Mouse (Mus musculus) hindbrain, embryonic 13.5 days (tissue): ENCODE results near the gene Tut4. TPM values are rescaled to one million over a fixed set of nuclear protein-coding genes. Genes with fewer than 3 reads are reported as not detected.

Source experiments
- ATAC-seq: fragments of 200-750 bp; cut with Nextera tagmentation; 2 replicates; pipeline ENCODE4 v1.8.0; 2017; ENCODE audit warnings: moderate TSS enrichment; ENCODE audit not compliant: low FRiP score
- H3K27ac ChIP-seq: fragments of 300-500 bp; sonication (generic); 2 replicates; pipeline ENCODE4 v1.5.1; 2015; ENCODE audit warnings: inconsistent platforms, mild to moderate bottlenecking, moderate library complexity
- H3K27me3 ChIP-seq: fragments of 300-500 bp; sonication (generic); 2 replicates; pipeline ENCODE4 v1.6.1; 2015; ENCODE audit warnings: mild to moderate bottlenecking, inconsistent platforms
- H3K36me3 ChIP-seq: fragments of 300-500 bp; sonication (generic); 2 replicates; pipeline ENCODE4 v1.6.1; 2015; ENCODE audit warnings: mild to moderate bottlenecking, inconsistent platforms
- H3K4me1 ChIP-seq: fragments of 300-500 bp; sonication (generic); replicated peaks from 2 replicates; pipeline ENCODE4 v1.6.1; 2015; ENCODE audit warnings: inconsistent platforms
- H3K4me2 ChIP-seq: fragments of 300-500 bp; sonication (generic); 2 replicates; pipeline ENCODE4 v1.6.1; 2015; ENCODE audit warnings: inconsistent platforms, mild to moderate bottlenecking, moderate library complexity
- H3K4me3 ChIP-seq: fragments of 300-500 bp; sonication (generic); 2 replicates; pipeline ENCODE4 v1.5.1; 2015; ENCODE audit warnings: mild to moderate bottlenecking, inconsistent platforms
- H3K9ac ChIP-seq: fragments of 300-500 bp; sonication (generic); 2 replicates; pipeline ENCODE4 v1.6.1; 2015; ENCODE audit warnings: mild to moderate bottlenecking, inconsistent platforms
- H3K9me3 ChIP-seq: fragments of 300-500 bp; sonication (generic); 2 replicates; pipeline ENCODE4 v1.6.1; 2016; ENCODE audit warnings: inconsistent platforms
- WGBS: fragments of 180-500 bp; shearing (Covaris S2); methylation state at CpG from one replicate; pipeline ENCODE4 v1.1.7; 2015; 5-methylcytosine and 5-hydroxymethylcytosine counted together
- polyA plus RNA-seq: library from polyadenylated mRNA; unstranded; fragments of >200 nt; fragmentation: Nextera tagmentation; extraction: Ambion mirVana; gene quantifications from 2 replicates; pipeline ENCODE4 v1.2.1, GENCODE M21; 2015

Tut4 gene
- polyA plus RNA-seq, 1 experiment from 2014 or later = 81.8 TPM

DNA sequence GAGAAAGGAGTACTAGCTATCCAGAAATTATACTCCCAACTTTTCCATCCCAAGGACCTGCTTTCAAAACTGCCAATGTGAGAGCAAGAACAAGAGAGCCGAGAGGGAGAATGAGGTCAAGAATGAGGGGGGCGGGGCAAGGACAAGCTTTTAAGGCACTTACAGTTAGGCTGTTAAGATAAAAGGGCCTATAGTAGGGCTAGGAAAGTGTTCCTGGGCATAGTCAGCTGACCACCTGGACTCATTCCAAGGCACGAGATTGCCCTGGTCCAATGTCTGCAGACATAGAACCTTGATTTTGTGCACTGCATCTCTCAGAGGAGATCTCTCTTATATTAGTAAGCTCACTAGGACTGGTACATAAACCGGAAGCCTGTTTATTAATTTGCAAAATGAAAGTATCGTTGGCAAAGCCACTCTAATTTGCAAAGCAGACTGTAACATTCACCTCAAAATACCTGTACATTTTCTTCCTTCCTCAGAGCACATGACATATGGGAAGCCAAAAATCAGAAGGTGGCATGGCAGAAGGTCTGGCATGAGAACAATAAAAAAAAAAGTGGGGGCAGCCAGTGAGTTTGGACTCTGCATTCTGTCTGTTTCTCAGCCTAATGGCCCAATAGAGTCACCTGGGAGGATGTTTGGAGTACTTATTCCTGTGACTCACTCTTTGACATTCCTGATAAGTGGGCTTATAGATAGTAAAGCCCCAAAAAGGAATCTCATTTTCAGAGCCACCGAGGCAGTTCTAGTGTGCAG is 21.0 kb upstream of the Tut4 start:
- Histone ChIP-seq H3K4me2 (no peak overlapping the region), H3K4me1 (peaks cover 4% of the 10 kb centered on the region), H3K9me3 (no peaks in the 10 kb centered on the region), H3K27ac (no peak overlapping the region), H3K9ac (no peak overlapping the region), H3K4me3 (no peak overlapping the region), H3K27me3 (no peaks in the 10 kb centered on the region), H3K36me3 (no peaks in the 10 kb centered on the region)
- no peak for ATAC-seq
- 75% methylated on average over 6 of the region's 6 CpGs for WGBS

DNA sequence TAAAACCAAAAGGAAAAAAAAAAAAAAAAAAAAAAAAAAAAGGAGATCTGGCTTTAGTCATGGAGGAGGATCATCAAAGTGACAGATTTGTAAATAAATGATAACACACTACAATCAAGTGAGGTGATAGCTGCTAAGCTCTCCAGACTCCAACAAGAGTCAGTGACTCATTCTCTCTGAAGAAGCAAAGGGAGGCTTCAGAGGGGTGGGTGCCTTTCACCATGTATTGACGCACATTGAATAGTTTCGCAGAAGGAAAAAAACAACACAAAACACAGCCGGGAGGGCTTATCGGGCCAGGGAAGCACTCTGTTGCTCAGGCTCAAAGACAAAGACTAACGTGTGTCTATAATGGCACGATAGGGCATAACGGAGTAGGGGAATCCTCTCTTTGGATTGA is 11.1 kb upstream of the Tut4 start:
- H3K27me3 ChIP-seq = no peaks in the 10 kb centered on the region
- no peak for ATAC-seq
- no peak overlapping the region for H3K4me2 ChIP-seq
- no peaks in the 10 kb centered on the region for H3K9me3 ChIP-seq
- H3K27ac ChIP-seq = no peak overlapping the region
- no peaks in the 10 kb centered on the region for H3K4me1 ChIP-seq
- H3K9ac ChIP-seq = no peak overlapping the region
- H3K4me3 ChIP-seq = no peak overlapping the region
- H3K36me3 ChIP-seq = no peaks in the 10 kb centered on the region
- 71% methylated on average over 7 of the region's 7 CpGs for WGBS

- H3K4me3 ChIP-seq = no peak overlapping the region
- WGBS = 89% methylated on average over 2 of the region's 2 CpGs
- H3K36me3 ChIP-seq = no peaks in the 10 kb centered on the region
- peaks cover 13% of the 10 kb centered on the region for H3K4me1 ChIP-seq
- H3K27ac ChIP-seq = no peak overlapping the region
- H3K4me2 ChIP-seq = no peak overlapping the region
- no peak for ATAC-seq
- H3K9me3 ChIP-seq = no peaks in the 10 kb centered on the region
- no peak overlapping the region for H3K9ac ChIP-seq
- H3K27me3 ChIP-seq = no peaks in the 10 kb centered on the region
These were observed 3.2 kb upstream of the Tut4 start for GRCm38 (mm10) chr4:108456028-108456427.

GRCm38 (mm10) chr4:108458201-108458741 is 955 bp upstream of the Tut4 start:
- peaks cover 17% of the 10 kb centered on the region for H3K4me1 ChIP-seq
- 38% methylated on average over 5 of the region's 5 CpGs for WGBS
- no peak for ATAC-seq
- peak overlapping the region; percentile 69 for H3K4me2 ChIP-seq
- peak overlapping the region; percentile 100 for H3K27ac ChIP-seq
- H3K36me3 ChIP-seq = no peaks in the 10 kb centered on the region
- H3K9me3 ChIP-seq = no peaks in the 10 kb centered on the region
- no peaks in the 10 kb centered on the region for H3K27me3 ChIP-seq
- H3K9ac ChIP-seq = peak overlapping the region; percentile 97
- H3K4me3 ChIP-seq = peak overlapping the region; percentile 92

DNA sequence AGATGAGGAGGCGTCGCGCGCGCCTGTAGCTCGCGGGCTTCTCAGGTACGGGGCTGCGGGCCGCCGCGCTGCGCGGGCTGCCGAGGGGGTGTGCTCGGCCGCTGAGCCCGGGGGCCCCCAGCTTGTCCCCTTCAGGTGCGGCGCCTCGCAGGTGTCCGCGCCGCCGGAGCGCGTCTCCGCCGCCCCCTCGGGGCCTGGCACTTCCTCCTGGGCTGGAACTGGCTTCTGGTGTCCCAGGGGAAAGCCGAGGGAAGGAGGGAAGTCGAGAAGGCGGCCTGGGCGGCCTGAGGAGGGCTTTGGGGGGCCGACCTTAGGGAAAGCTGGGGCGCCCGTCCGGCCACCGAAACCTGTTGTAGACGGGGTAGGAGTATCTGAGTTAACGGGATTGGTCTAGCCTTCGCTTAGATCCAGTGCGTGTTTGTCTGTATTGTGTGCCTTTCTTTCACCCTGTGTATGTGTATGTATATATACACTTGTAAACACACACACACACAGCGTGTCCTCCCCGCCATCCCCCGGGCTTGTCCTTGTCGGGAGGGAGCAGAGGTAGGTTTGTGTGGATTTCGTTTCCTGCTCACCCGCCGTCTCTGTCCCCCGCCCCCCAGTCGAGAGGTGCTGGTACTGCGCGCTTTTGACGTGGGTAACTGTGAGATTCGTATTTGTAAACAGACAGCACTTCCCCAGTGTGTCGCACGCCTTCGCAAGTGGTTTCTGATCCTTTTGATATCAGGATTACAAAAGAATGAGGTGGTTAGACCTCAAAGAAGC is 1.1 kb downstream of the Tut4 start:
- H3K9me3 ChIP-seq = no peaks in the 10 kb centered on the region
- ATAC-seq = peak; percentile 49
- H3K27ac ChIP-seq = peak overlapping the region; percentile 100
- peak overlapping the region; percentile 58 for H3K4me2 ChIP-seq
- peak overlapping the region; percentile 92 for H3K4me3 ChIP-seq
- peak overlapping the region; percentile 97 for H3K9ac ChIP-seq
- WGBS = under 1% methylated on average over 44 of the region's 59 CpGs
- peaks cover 19% of the 10 kb centered on the region for H3K4me1 ChIP-seq
- H3K36me3 ChIP-seq = no peaks in the 10 kb centered on the region
- H3K27me3 ChIP-seq = no peaks in the 10 kb centered on the region

DNA sequence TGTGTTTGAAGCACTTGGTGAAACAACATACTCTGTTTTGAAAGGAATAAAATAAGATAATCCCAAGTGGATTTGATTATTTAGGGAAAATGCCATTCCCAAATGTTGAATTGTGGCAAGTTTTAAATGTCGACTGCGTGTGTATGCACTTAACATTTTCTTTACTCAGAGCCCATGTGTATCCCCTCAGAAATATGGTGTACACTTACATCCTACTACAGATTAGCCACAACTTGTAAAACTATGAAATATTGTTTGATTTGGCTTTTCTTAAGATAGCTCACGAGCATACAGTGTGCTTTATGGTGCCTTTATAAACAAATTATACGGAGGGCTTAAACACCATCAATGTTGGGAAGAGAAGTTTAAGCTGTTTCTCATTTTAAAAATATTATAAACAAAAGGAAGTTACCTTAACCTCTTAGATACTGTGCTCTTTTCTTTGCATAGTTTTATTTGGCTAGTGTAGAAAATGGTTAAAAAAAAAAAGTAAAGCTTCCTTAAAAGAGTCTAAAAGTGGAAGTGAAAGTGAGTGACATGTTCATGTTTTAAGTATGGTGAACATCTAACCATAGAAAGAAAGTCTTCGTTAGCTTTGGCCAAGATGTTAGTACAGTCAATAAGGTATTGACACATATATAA is 2.2 kb downstream of the Tut4 start:
- H3K4me3 ChIP-seq = peak overlapping the region; percentile 92
- peaks cover 19% of the 10 kb centered on the region for H3K4me1 ChIP-seq
- WGBS = 69% methylated on average over 5 of the region's 5 CpGs
- ATAC-seq = no peak
- no peak overlapping the region for H3K27ac ChIP-seq
- H3K4me2 ChIP-seq = peak overlapping the region; percentile 58
- H3K27me3 ChIP-seq = no peaks in the 10 kb centered on the region
- H3K9me3 ChIP-seq = no peaks in the 10 kb centered on the region
- peak overlapping the region; percentile 26 for H3K9ac ChIP-seq
- H3K36me3 ChIP-seq = peaks cover 5% of the 10 kb centered on the region; the same call in 1 of the 2 replicates

GRCm38 (mm10) chr4:108473586-108473985 is 14.4 kb downstream of the Tut4 start:
- H3K27ac ChIP-seq = no peak overlapping the region
- WGBS = 80% methylated on average over 2 of the region's 2 CpGs
- no peaks in the 10 kb centered on the region for H3K36me3 ChIP-seq
- no peaks in the 10 kb centered on the region for H3K9me3 ChIP-seq
- no peak overlapping the region for H3K9ac ChIP-seq
- no peak overlapping the region for H3K4me3 ChIP-seq
- no peak for ATAC-seq
- no peaks in the 10 kb centered on the region for H3K27me3 ChIP-seq
- H3K4me2 ChIP-seq = no peak overlapping the region
- H3K4me1 ChIP-seq = no peaks in the 10 kb centered on the region

- ATAC-seq = no peak
- H3K27me3 ChIP-seq = no peaks in the 10 kb centered on the region
- H3K9ac ChIP-seq = no peak overlapping the region
- no peak overlapping the region for H3K27ac ChIP-seq
- H3K4me1 ChIP-seq = no peaks in the 10 kb centered on the region
- H3K9me3 ChIP-seq = no peaks in the 10 kb centered on the region
- no peak overlapping the region for H3K4me2 ChIP-seq
- H3K36me3 ChIP-seq = peaks cover 32% of the 10 kb centered on the region
- no peak overlapping the region for H3K4me3 ChIP-seq
These were observed 23.6 kb downstream of the Tut4 start for GRCm38 (mm10) chr4:108482776-108483175.

GRCm38 (mm10) chr4:108484230-108484629 is 25.0 kb downstream of the Tut4 start:
- Histone ChIP-seq H3K4me1 (no peaks in the 10 kb centered on the region), H3K9ac (no peak overlapping the region), H3K9me3 (no peaks in the 10 kb centered on the region), H3K27ac (no peak overlapping the region), H3K36me3 (peaks cover 37% of the 10 kb centered on the region), H3K4me3 (no peak overlapping the region), H3K27me3 (no peaks in the 10 kb centered on the region), H3K4me2 (no peak overlapping the region)
- ATAC-seq = no peak
- 95% methylated on average over 4 of the region's 4 CpGs for WGBS

DNA sequence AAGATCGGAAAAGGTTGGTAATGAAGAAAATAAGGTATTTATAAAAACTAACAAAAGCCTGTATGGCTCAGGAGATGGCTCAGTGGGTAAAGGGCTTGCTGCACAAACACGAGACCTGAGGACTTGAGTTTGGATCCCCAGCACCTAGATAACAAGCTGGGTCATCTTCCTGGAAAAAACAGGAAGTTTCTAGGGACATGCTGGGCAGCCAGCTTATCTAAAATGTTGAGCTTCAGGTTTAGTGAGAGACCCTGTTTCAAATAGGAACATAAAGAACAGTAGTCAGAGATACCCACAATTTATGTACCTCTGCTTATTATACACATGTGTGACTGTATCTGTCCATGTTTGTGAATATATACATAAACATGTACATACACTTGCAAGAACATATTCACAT is 43.8 kb downstream of the Tut4 start:
- H3K9ac ChIP-seq = no peak overlapping the region
- ATAC-seq = no peak
- H3K27me3 ChIP-seq = no peaks in the 10 kb centered on the region
- no peak overlapping the region for H3K4me3 ChIP-seq
- peaks cover 33% of the 10 kb centered on the region for H3K36me3 ChIP-seq
- H3K4me1 ChIP-seq = no peaks in the 10 kb centered on the region
- no peaks in the 10 kb centered on the region for H3K9me3 ChIP-seq
- no peak overlapping the region for H3K4me2 ChIP-seq
- 91% methylated on average over 2 of the region's 2 CpGs for WGBS
- H3K27ac ChIP-seq = no peak overlapping the region

DNA sequence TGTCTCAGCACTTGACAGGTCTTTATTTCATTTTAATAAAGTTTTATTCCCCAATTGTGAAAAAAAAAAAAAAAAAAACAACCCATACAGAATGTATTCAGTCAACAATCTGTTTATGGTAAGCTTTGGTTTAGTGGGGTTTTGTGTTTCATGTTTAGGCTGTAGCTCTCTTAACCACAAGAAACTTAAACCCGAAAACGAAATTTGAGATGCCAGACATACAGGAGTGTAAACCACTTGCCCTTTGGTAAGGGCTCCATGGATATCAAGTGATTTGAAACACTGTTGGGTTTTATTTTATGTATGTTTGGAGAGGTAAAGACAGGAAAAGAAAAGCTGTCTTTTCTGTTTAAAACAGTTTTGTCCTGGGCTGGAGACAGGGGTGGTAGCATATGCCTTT is 80.5 kb downstream of the Tut4 start:
- WGBS = 97% methylated on average over 2 of the region's 2 CpGs
- H3K9ac ChIP-seq = no peak overlapping the region
- no peak overlapping the region for H3K4me2 ChIP-seq
- H3K4me1 ChIP-seq = no peaks in the 10 kb centered on the region
- ATAC-seq = no peak
- peaks cover 15% of the 10 kb centered on the region for H3K36me3 ChIP-seq
- no peak overlapping the region for H3K4me3 ChIP-seq
- no peaks in the 10 kb centered on the region for H3K9me3 ChIP-seq
- H3K27ac ChIP-seq = no peak overlapping the region
- no peaks in the 10 kb centered on the region for H3K27me3 ChIP-seq

DNA sequence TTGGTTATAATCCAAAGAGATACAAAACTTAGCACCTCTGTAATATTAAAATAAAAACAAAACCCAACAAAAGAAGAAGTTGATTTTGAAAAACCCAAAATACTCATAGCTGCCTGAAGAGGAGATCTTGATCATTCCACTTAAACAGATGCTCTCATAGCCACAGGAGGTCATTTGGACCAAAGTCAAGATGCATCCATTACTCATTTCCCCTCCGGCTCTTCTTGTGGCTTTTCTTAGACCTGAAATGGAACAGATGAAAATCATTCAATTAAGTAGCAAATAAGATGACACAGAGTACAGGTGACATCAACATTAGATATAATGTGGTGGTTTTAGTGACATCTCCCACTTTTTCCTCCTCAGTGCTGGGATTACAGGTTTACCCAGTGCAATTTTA is 105.8 kb downstream of the Tut4 start:
- ATAC-seq = no peak
- Histone ChIP-seq H3K36me3 (peaks cover 81% of the 10 kb centered on the region), H3K4me2 (no peak overlapping the region), H3K4me1 (no peaks in the 10 kb centered on the region), H3K4me3 (no peak overlapping the region), H3K27me3 (no peaks in the 10 kb centered on the region), H3K9ac (no peak overlapping the region), H3K9me3 (no peaks in the 10 kb centered on the region), H3K27ac (no peak overlapping the region)
- WGBS = 84% methylated on average over 1 of the region's 1 CpGs
